ENCODE assay signal across 8 mouse cellular contexts in genomic region chr19:45074580-45075322, GRCm38 (mm10). TPM values are rescaled to one million over a fixed set of nuclear protein-coding genes. Genes with fewer than 3 reads are reported as not detected.
A peak's percentile ranks its signal among the peaks of the same experiment; 100 is the strongest.
DNase-seq lines count a peak whose midpoint lies in the region; ATAC-seq and TF ChIP-seq lines count a peak whose summit lies in the region.

Gene Kazald1, plus strand, starts transcription at chr19:45075241.

- peak; percentile 84 for ATAC-seq in kidney, embryonic 15.5 days (replicated peaks; ENCODE audit: low FRiP score)

- H3K36me3 ChIP-seq in C2C12 (ENCODE audit: control insufficient read depth, insufficient read depth): no peaks in the 10 kb centered on the region
- H3K36me3 ChIP-seq in heart, embryonic 10.5 days: no peaks in the 10 kb centered on the region
- H3K36me3 ChIP-seq in kidney, embryonic 15.5 days: no peaks in the 10 kb centered on the region

- no peaks in the 10 kb centered on the region; the same call in 1 of the 2 replicates for H3K4me1 ChIP-seq in embryonic fibroblast, embryonic 13.5 days (ENCODE audit: control insufficient read depth, insufficient read depth, low read length)
- H3K4me1 ChIP-seq in heart, embryonic 10.5 days: peaks cover 35% of the 10 kb centered on the region
- H3K4me1 ChIP-seq in kidney, embryonic 15.5 days: peaks cover 51% of the 10 kb centered on the region

- peak within 1 kb of the TSS; percentile 86 for H3K27ac ChIP-seq in embryonic fibroblast, embryonic 13.5 days (ENCODE audit: insufficient read depth, low read length)
- H3K27ac ChIP-seq in heart, embryonic 10.5 days: peak within 1 kb of the TSS; percentile 95
- H3K27ac ChIP-seq in kidney, embryonic 15.5 days: peak within 1 kb of the TSS; percentile 96

- peak; percentile 96 for TF ChIP-seq POLR2A in embryonic fibroblast, embryonic 13.5 days (IDR thresholded peaks at IDR 0.05; ENCODE audit: low read depth, low read length)

- under 1% methylated on average over 45 of the region's 45 CpGs for WGBS in heart, embryonic 10.5 days
- WGBS in kidney, embryonic 15.5 days: under 1% methylated on average over 45 of the region's 45 CpGs

- H3K9ac ChIP-seq in kidney, embryonic 15.5 days: peak within 1 kb of the TSS; percentile 76

- H3K27me3 ChIP-seq in C2C12 (ENCODE audit: control insufficient read depth, insufficient read depth, insufficient read length): no peaks in the 10 kb centered on the region
- H3K27me3 ChIP-seq in heart, embryonic 10.5 days (ENCODE audit: insufficient read depth, poor library complexity, severe bottlenecking): peaks cover 63% of the 10 kb centered on the region
- peaks cover 63% of the 10 kb centered on the region for H3K27me3 ChIP-seq in kidney, embryonic 15.5 days

- H3K4me3 ChIP-seq in C2C12 (ENCODE audit: insufficient read depth, poor library complexity, severe bottlenecking): peak within 1 kb of the TSS; percentile 57
- peak within 1 kb of the TSS; percentile 67 for H3K4me3 ChIP-seq in embryonic fibroblast, embryonic 13.5 days (ENCODE audit: insufficient read depth, low read length)
- peak within 1 kb of the TSS; percentile 74 for H3K4me3 ChIP-seq in heart, embryonic 10.5 days
- peak within 1 kb of the TSS; percentile 62 for H3K4me3 ChIP-seq in kidney, embryonic 15.5 days (replicated peaks)

- H3ac ChIP-seq in C2C12 (ENCODE audit: control insufficient read depth, insufficient read length, low read depth): peak within 1 kb of the TSS; percentile 87

- no peaks in the 10 kb centered on the region for H3K9me3 ChIP-seq in heart, embryonic 10.5 days
- no peaks in the 10 kb centered on the region for H3K9me3 ChIP-seq in kidney, embryonic 15.5 days (replicated peaks)

- H3K4me2 ChIP-seq in kidney, embryonic 15.5 days: peak within 1 kb of the TSS; percentile 96

- H3K79me3 ChIP-seq in C2C12 (ENCODE audit: low read depth): peaks cover 2% of the 10 kb centered on the region

- H3K79me2 ChIP-seq in C2C12 (ENCODE audit: control insufficient read depth, insufficient read depth): no peaks in the 10 kb centered on the region

- no peak for TF ChIP-seq CTCF in C2C12 (IDR thresholded peaks at IDR 0.05; ENCODE audit: control insufficient read depth, insufficient read depth, insufficient read length)
- no peak for TF ChIP-seq CTCF in embryonic fibroblast, embryonic 13.5 days (IDR thresholded peaks at IDR 0.05; ENCODE audit: borderline replicate concordance, insufficient read depth, low read length)

- peak; percentile 97 for DNase-seq in brain, adult 2 months (ENCODE audit: low read depth, low spot score)
- DNase-seq in heart, embryonic 10.5 days (ENCODE audit: low spot score): peak; percentile 96
- DNase-seq in liver: peak; percentile 95
- peak; percentile 79 to 91 for DNase-seq in monocyte, adult 2 months (ENCODE audit: low read depth in 1 of 2, low spot score in 2 of 2)
- peak; percentile 86 to 89 for DNase-seq in spleen, postnatal 14 days (ENCODE audit: low spot score in 2 of 2)

TF ChIP-seq in C2C12, 6 proteins besides CTCF, POLR2A, EP300 and RAD21:
- no peak for TF ChIP-seq MAX (IDR thresholded peaks at IDR 0.05)
- no peak for TF ChIP-seq MYOD1 (IDR thresholded peaks at IDR 0.05; ENCODE audit: control insufficient read depth, insufficient read length, low read depth)
TF ChIP-seq in C2C12: peak in this region for 0.

RNA-seq across cellular contexts. Expression of gene Kazald1, which starts in this region (rescaled TPM):
- 7.8 TPM for polyA plus RNA-seq in C2C12 (2012; fragmentation: generic; extraction: Trizol)
- 7.3 and 7.8 TPM in 2 replicates for polyA plus RNA-seq in embryonic fibroblast, embryonic 13.5 days (2011; ENCODE audit: insufficient read length, low read depth, missing spikeins)
- polyA plus RNA-seq in heart, embryonic 10.5 days (2016; fragmentation: Nextera tagmentation; extraction: Ambion mirVana): 3.3 and 6.3 TPM in 2 replicates
- polyA plus RNA-seq in kidney, embryonic 15.5 days (2015; fragmentation: Nextera tagmentation; extraction: Ambion mirVana): 13.3 and 20.2 TPM in 2 replicates

Comparison
In these comparisons a context has a peak if more than half of its experiments do, and no peak if none do; other contexts are left out.
1. Peak in every context shown above with its lines: DNase-seq, ATAC-seq, H3K4me3 ChIP-seq and H3K27ac ChIP-seq.